Mouse (Mus musculus) spleen, embryonic (tissue): ENCODE measurements around the gene Smyd3.

Source experiments
- CTCF ChIA-PET: fragments of 350-600 bp; sonication (Branson Sonifier 250); formaldehyde crosslinking; loops from one replicate; lab custom pipeline; 2022; lab: Charles Lee

Gene Smyd3

GRCm38 (mm10) chr1:179231777-179232661 is 285.8 kb downstream of the Smyd3 start:
- CTCF ChIA-PET, result interaction anchor here (0.8 kb wide), 1 partner anchor 121 kb away, joined by 4 read pairs; no protein-coding TSS in a partner anchor

- CTCF ChIA-PET, result no interaction called here
Observed at GRCm38 (mm10) chr1:179229515-179229914, 288.3 kb downstream of the Smyd3 start.

GRCm38 (mm10) chr1:179220290-179220689 is 297.6 kb downstream of the Smyd3 start:
- CTCF ChIA-PET, result no interaction called here

- CTCF ChIA-PET, result no interaction called here
Observed at GRCm38 (mm10) chr1:179218061-179218460, 299.8 kb downstream of the Smyd3 start.

- CTCF ChIA-PET, result no interaction called here
Observed at GRCm38 (mm10) chr1:179217036-179217435, 300.8 kb downstream of the Smyd3 start.

GRCm38 (mm10) chr1:179213381-179213780 is 304.5 kb downstream of the Smyd3 start:
- CTCF ChIA-PET, result no interaction called here

GRCm38 (mm10) chr1:179212295-179212694 is 305.5 kb downstream of the Smyd3 start:
- CTCF ChIA-PET, result interaction anchor here (0.6 kb wide), 1 partner anchor 140 kb away, joined by 3 read pairs; no protein-coding TSS in a partner anchor

- CTCF ChIA-PET, result no interaction called here
Observed at GRCm38 (mm10) chr1:179211313-179211712, 306.5 kb downstream of the Smyd3 start.

GRCm38 (mm10) chr1:179207846-179208595 is 309.8 kb downstream of the Smyd3 start:
- CTCF ChIA-PET, result no interaction called here

GRCm38 (mm10) chr1:179207180-179207741 is 310.6 kb downstream of the Smyd3 start:
- CTCF ChIA-PET, result no interaction called here

- CTCF ChIA-PET, result no interaction called here
Observed at GRCm38 (mm10) chr1:179198517-179199200, 319.2 kb downstream of the Smyd3 start.

GRCm38 (mm10) chr1:179197821-179198516 is 319.9 kb downstream of the Smyd3 start:
- CTCF ChIA-PET, result no interaction called here

- CTCF ChIA-PET, result no interaction called here
Observed at GRCm38 (mm10) chr1:179197156-179197555, 320.7 kb downstream of the Smyd3 start.

- CTCF ChIA-PET, result no interaction called here
Observed at GRCm38 (mm10) chr1:179196422-179196821, 321.4 kb downstream of the Smyd3 start.

- CTCF ChIA-PET, result no interaction called here
Observed at GRCm38 (mm10) chr1:179192781-179193180, 325.1 kb downstream of the Smyd3 start.

- CTCF ChIA-PET, result no interaction called here
Observed at GRCm38 (mm10) chr1:179190837-179191236, 327.0 kb downstream of the Smyd3 start.

GRCm38 (mm10) chr1:179187171-179187570 is 330.7 kb downstream of the Smyd3 start:
- CTCF ChIA-PET, result no interaction called here

GRCm38 (mm10) chr1:179184631-179185030 is 333.2 kb downstream of the Smyd3 start:
- CTCF ChIA-PET, result interaction anchor here (0.6 kb wide), 1 partner anchor 1371 kb away, joined by 6 read pairs; no protein-coding TSS in a partner anchor

- CTCF ChIA-PET, result no interaction called here
Observed at GRCm38 (mm10) chr1:179183499-179183898, 334.3 kb downstream of the Smyd3 start.

GRCm38 (mm10) chr1:179180546-179180945 is 337.3 kb downstream of the Smyd3 start:
- CTCF ChIA-PET, result no interaction called here
